Mouse (Mus musculus): ENCODE data around the gene 2310034G01Rik. TPM values are rescaled to one million over a fixed set of nuclear protein-coding genes. Genes with fewer than 3 reads are reported as not detected.

Gene 2310034G01Rik
- total and polyA plus RNA-seq, 3 experiments = 0.34 to 0.66 (median 0.43) TPM

DNA sequence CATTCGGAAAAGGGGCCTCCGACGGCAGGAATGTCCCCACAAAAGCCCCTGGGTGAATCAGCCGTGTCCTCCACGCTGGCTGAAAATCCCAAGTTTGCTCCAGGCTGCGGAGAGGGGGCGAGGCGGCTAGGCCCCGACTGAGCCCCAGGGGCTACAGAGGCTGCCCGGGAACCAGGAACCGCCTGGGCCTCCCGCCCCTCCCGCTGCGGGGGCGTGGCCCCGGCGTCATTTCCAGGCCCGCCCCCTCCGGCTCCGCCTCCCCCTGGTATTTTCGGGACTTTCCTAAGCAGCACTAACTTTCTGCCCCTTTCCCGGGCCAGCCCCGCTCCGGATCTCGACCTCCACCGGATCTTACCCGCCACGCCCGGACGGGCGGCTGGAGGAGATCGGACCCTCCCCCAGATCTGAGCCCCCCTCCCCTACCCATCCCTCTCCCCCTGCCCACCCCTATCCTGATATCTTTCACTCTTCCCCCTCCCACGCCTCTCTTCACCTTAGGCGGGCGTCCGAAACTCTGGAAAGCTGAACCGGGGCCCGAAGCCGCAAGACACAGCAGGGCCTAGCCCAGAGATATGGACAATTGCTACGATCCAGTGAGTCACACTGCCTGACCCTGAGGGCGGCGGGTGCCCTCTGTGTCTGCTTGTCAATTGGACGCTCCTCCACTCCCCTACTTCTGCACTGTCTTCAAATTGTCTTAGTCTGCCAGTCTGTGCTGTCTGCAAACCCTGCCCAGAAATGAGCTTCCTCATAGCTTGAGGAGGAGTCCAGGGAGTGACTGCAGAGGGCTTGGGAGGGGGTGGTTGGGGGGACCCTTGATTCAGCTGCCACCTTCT lies 44.5 kb downstream of the 2310034G01Rik start:
- H3K4me3 ChIP-seq = peak overlapping the region; percentile 95
- peak; percentile 93 to 95 for DNase-seq
- no peaks in the 10 kb centered on the region for H3K36me3 ChIP-seq (ENCODE audit: control insufficient read depth, insufficient read depth, low read length)
- peak overlapping the region; percentile 96 for H3K27ac ChIP-seq
- no peaks in the 10 kb centered on the region; the same call in 1 of the 2 replicates for H3K4me1 ChIP-seq (ENCODE audit: control insufficient read depth, insufficient read depth, low read length)
- no peaks in the 10 kb centered on the region for H3K27me3 ChIP-seq (ENCODE audit: control insufficient read depth, insufficient read depth, low read length)
- intact Hi-C loops (cut with DNase I) = loop anchor here (2.0 to 10.0 kb wide), 2 partner anchors 63 to 139 kb away; no protein-coding TSS in a partner anchor
- WGBS = under 1% methylated on average over 43 of the region's 43 CpGs
- TF ChIP-seq POLR2A (IDR thresholded peaks at IDR 0.05; ENCODE audit: insufficient read depth, low read depth, low read length) = peak; percentile 59; the same call in 1 of the 2 replicates
- no peak for TF ChIP-seq CTCF (IDR thresholded peaks at IDR 0.05)
- H3K79me2 ChIP-seq (replicated peaks; ENCODE audit: control insufficient read depth, insufficient read depth, low read length) = no peaks in the 10 kb centered on the region
- H3K9ac ChIP-seq (ENCODE audit: low read depth, low read length) = peak overlapping the region; percentile 63

DNA sequence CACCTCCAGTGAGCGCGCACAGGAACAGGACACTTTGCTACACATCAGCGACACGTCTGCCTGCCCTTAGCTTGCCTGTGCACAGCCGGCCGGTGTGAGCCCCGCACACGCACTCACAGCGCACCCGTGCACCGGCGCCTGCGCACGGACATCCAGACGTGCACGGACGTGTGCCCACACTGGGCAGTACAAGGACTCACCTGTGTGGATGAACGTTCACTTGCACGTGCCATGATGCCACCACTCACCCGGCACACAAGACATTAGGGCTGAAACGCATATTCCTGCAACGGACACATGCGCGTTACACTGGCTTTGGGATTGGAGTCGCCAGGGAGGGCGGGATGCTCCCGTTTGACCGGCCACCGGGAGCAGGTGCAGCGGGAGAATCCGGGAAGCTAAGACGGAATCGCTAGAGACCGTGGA lies 45.2 kb downstream of the 2310034G01Rik start:
- H3K4me1 ChIP-seq (ENCODE audit: control insufficient read depth, insufficient read depth, low read length) = no peaks in the 10 kb centered on the region; the same call in 1 of the 2 replicates
- no peak for DNase-seq
- peak overlapping the region; percentile 95 for H3K4me3 ChIP-seq
- no peaks in the 10 kb centered on the region for H3K27me3 ChIP-seq (ENCODE audit: control insufficient read depth, insufficient read depth, low read length)
- no peak for TF ChIP-seq EP300 (IDR thresholded peaks at IDR 0.05; ENCODE audit: insufficient read depth, low read depth, low read length)
- no peak for TF ChIP-seq CTCF (IDR thresholded peaks at IDR 0.05)
- no peak for TF ChIP-seq POLR2A (IDR thresholded peaks at IDR 0.05; ENCODE audit: insufficient read depth, low read depth, low read length)
- WGBS = 1% methylated on average over 34 of the region's 34 CpGs
- H3K36me3 ChIP-seq (ENCODE audit: control insufficient read depth, insufficient read depth, low read length) = no peaks in the 10 kb centered on the region
- H3K79me2 ChIP-seq (replicated peaks; ENCODE audit: control insufficient read depth, insufficient read depth, low read length) = no peaks in the 10 kb centered on the region
- peak overlapping the region; percentile 37 for H3K9ac ChIP-seq (ENCODE audit: low read depth, low read length)
- intact Hi-C loops (cut with DNase I) = loop anchor here (1.0 to 10.0 kb wide), 3 partner anchors 23 to 140 kb away; partner anchors contain the start of gene Fbxl15
- peak overlapping the region; percentile 96 for H3K27ac ChIP-seq

DNA sequence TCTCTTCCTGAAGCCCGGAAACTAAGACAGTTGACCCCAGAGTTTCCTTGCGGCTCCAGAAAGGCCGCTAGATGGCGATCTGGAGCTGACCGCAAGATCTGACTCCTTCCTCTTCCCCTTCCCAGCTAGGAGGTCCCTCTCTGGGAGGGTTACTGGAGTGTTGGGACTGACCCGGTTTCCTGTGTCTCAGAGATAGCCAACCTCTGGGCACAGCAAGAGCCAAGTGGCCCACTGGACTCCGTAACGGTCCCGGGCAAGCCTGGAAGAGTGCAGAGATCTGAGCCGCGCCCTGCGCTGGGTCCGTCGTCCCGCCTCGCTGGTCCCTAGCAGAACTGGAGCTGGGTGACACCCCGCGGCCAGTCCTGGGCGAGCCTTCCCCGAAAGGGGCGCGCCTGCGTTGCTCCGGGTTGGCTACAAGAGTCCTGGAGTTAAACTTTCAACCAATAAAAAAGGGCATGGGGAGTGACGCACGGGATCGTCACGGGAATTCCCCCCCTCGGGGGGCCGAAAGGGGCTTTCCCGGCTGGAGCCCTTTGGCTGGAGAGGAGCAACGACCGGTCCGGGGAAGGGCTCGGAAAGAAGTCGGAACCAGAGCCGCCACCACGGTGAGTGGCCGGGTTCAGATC lies 45.8 kb downstream of the 2310034G01Rik start, which contains the start of gene Nfkb2:
Gene Nfkb2 (plus strand): TSS at position 105 of the 626 bp plus-strand sequence.
- peak; percentile 94 to 98 for DNase-seq
- H3K4me3 ChIP-seq = peak within 1 kb of the TSS; percentile 95
- peak within 1 kb of the TSS; percentile 87 for H3K9ac ChIP-seq (ENCODE audit: low read depth, low read length)
- no peaks in the 10 kb centered on the region for H3K79me2 ChIP-seq (replicated peaks; ENCODE audit: control insufficient read depth, insufficient read depth, low read length)
- WGBS = under 1% methylated on average over 39 of the region's 39 CpGs
- no peaks in the 10 kb centered on the region for H3K36me3 ChIP-seq (ENCODE audit: control insufficient read depth, insufficient read depth, low read length)
- intact Hi-C loops (cut with DNase I) = loop anchor here (1.0 to 10.0 kb wide), 3 partner anchors 24 to 140 kb away; partner anchors contain the start of gene Fbxl15
- TF ChIP-seq CTCF (IDR thresholded peaks at IDR 0.05) = peak; percentile 94
- peak; percentile 95 for TF ChIP-seq POLR2A (IDR thresholded peaks at IDR 0.05; ENCODE audit: insufficient read depth, low read depth, low read length)
- peak; percentile 38; the same call in 1 of the 2 replicates for TF ChIP-seq EP300 (IDR thresholded peaks at IDR 0.05; ENCODE audit: insufficient read depth, low read depth, low read length)
- H3K4me1 ChIP-seq (ENCODE audit: control insufficient read depth, insufficient read depth, low read length) = no peaks in the 10 kb centered on the region; the same call in 1 of the 2 replicates
- H3K27me3 ChIP-seq (ENCODE audit: control insufficient read depth, insufficient read depth, low read length) = no peaks in the 10 kb centered on the region
- peak within 1 kb of the TSS; percentile 96 for H3K27ac ChIP-seq

DNA sequence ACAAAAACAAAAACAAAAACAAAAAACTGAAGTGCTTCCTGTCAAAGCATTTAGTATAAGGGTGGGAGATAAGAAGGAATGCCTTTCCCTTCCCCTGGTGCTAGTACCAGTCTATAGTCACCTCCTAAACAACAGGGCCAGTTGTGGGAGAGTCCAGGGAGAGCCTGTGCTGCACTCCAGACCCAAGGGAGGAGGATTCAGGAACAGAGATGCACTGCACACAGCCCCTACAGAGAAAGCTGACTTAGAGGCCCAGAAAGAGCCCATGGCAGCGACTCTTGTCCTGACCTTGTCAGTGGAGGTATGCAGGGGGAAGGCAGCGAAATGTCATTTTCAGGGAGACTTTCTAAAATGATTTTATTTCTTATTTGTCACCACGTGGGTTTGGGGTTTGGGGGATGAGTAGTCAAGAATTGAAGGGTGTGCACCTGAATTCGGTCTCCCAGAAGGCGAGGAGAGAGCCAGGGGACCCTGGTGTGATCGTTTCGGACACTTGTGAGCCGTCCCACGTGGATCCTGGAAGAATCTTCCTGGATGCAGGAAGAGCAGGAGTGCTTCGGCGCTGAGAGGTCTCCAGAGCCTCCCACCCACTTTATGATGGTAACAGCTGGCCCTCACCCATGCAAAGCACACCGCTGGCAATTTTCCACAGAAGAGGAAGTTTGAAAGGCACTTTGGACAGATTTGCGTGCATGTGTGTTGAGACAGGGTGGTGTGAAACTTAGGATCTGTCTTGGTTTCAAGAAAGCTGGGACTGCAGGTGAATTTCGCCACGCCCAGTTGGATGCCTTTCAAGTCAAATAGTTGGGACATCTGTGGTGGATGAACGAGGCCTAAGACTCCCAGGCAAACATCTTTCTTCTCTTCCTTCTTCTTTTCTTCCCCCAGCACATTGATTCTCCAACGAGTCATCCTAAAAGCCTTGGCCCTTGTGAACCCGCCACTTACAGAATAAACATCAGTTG lies 46.6 kb downstream of the 2310034G01Rik start:
- no peaks in the 10 kb centered on the region for H3K36me3 ChIP-seq (ENCODE audit: control insufficient read depth, insufficient read depth, low read length)
- peak overlapping the region; percentile 96 for H3K27ac ChIP-seq
- DNase-seq = peak in 1 of 2 experiments; percentile 17
- no peaks in the 10 kb centered on the region for H3K27me3 ChIP-seq (ENCODE audit: control insufficient read depth, insufficient read depth, low read length)
- peak overlapping the region; percentile 95 for H3K4me3 ChIP-seq
- no peak for TF ChIP-seq POLR2A (IDR thresholded peaks at IDR 0.05; ENCODE audit: insufficient read depth, low read depth, low read length)
- TF ChIP-seq CTCF (IDR thresholded peaks at IDR 0.05) = no peak
- no peak for TF ChIP-seq EP300 (IDR thresholded peaks at IDR 0.05; ENCODE audit: insufficient read depth, low read depth, low read length)
- no peaks in the 10 kb centered on the region; the same call in 1 of the 2 replicates for H3K4me1 ChIP-seq (ENCODE audit: control insufficient read depth, insufficient read depth, low read length)
- WGBS = 47% methylated on average over 18 of the region's 18 CpGs
- no peaks in the 10 kb centered on the region for H3K79me2 ChIP-seq (replicated peaks; ENCODE audit: control insufficient read depth, insufficient read depth, low read length)
- intact Hi-C loops (cut with DNase I) = loop anchor here (1.0 to 10.0 kb wide), 3 partner anchors 25 to 141 kb away; partner anchors contain the start of gene Fbxl15
- no peak overlapping the region for H3K9ac ChIP-seq (ENCODE audit: low read depth, low read length)

DNA sequence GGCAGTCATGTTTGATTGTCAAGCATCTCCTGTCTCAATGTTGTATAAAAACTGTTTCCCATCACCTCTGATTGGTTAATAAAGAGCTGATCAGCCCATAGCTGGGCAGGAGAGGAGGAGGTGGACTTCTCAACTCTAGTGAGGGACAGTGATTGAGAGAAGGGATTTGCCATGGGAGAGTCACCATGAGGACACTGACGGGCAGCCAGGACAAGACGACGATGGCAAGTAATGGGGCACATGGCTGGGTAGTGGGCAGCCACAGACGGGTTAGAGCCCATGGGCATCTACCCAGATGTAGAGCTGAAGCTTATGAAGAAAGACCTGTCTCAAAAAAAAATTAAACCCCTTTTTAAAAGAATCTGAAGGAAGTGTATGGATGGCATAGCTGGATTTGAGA lies 47.6 kb downstream of the 2310034G01Rik start:
- Histone ChIP-seq H3K27ac (no peak overlapping the region), H3K4me3 (no peak overlapping the region), H3K27me3 (ENCODE audit: control insufficient read depth, insufficient read depth, low read length) (no peaks in the 10 kb centered on the region), H3K4me1 (ENCODE audit: control insufficient read depth, insufficient read depth, low read length) (no peaks in the 10 kb centered on the region; the same call in 1 of the 2 replicates), H3K36me3 (ENCODE audit: control insufficient read depth, insufficient read depth, low read length) (no peaks in the 10 kb centered on the region), H3K79me2 (replicated peaks; ENCODE audit: control insufficient read depth, insufficient read depth, low read length) (no peaks in the 10 kb centered on the region), H3K9ac (ENCODE audit: low read depth, low read length) (no peak overlapping the region)
- intact Hi-C loops (cut with DNase I) = loop anchor here (10.0 kb wide), 1 partner anchor 142 kb away; no protein-coding TSS in a partner anchor
- WGBS = 89% methylated on average over 4 of the region's 4 CpGs
- TF ChIP-seq EP300 (IDR thresholded peaks at IDR 0.05; ENCODE audit: insufficient read depth, low read depth, low read length) = no peak
- TF ChIP-seq CTCF (IDR thresholded peaks at IDR 0.05) = no peak
- no peak for TF ChIP-seq POLR2A (IDR thresholded peaks at IDR 0.05; ENCODE audit: insufficient read depth, low read depth, low read length)
- peak in 1 of 2 experiments; percentile 10 for DNase-seq
